Mouse (Mus musculus) cerebellum, postnatal 25 days (tissue): ENCODE measurements around the gene Fkbp2.

Source experiments
- DNase-seq, 2 experiments: peaks; one replicate each; pipeline ENCODE4 v3.0.0; 2021; ENCODE audit warnings: mixed read lengths in 2 of 2

Fkbp2 gene

GRCm38 (mm10) chr19:6980381-6981093, at the start of gene Fkbp2:
Fkbp2 (minus strand) TSS chr19:6980501.
- peak; percentile 99 for DNase-seq

GRCm38 (mm10) chr19:7029531-7029930, 49.2 kb upstream of the Fkbp2 start:
- no peak for DNase-seq

- DNase-seq: peak; percentile 67 to 81
Observed at GRCm38 (mm10) chr19:7020224-7020641, 39.9 kb upstream of the Fkbp2 start.

GRCm38 (mm10) chr19:7019191-7019590, 38.9 kb upstream of the Fkbp2 start, which contains the start of gene Fermt3:
Fermt3 (minus strand) TSS chr19:7019469.
- no peak for DNase-seq

- no peak for DNase-seq
Observed at GRCm38 (mm10) chr19:7018546-7018945, 38.2 kb upstream of the Fkbp2 start.

GRCm38 (mm10) chr19:7017541-7018457, 37.5 kb upstream of the Fkbp2 start:
- DNase-seq: no peak

GRCm38 (mm10) chr19:7014481-7015135, 34.3 kb upstream of the Fkbp2 start:
- DNase-seq: no peak

- DNase-seq: no peak
Observed at GRCm38 (mm10) chr19:7013984-7014383, 33.7 kb upstream of the Fkbp2 start.

- DNase-seq: no peak
Observed at GRCm38 (mm10) chr19:7012426-7012825, 32.1 kb upstream of the Fkbp2 start.

GRCm38 (mm10) chr19:7006892-7007593, 26.7 kb upstream of the Fkbp2 start:
- DNase-seq: no peak

- peak in 1 of 2 experiments; percentile 23 for DNase-seq
Observed at GRCm38 (mm10) chr19:6999360-7000063, 19.2 kb upstream of the Fkbp2 start.

GRCm38 (mm10) chr19:6997721-6998290, 17.5 kb upstream of the Fkbp2 start:
- DNase-seq: no peak

GRCm38 (mm10) chr19:6996006-6996405, 15.7 kb upstream of the Fkbp2 start, which contains the start of the genes Nudt22 and Trpt1:
Nudt22 (minus strand) TSS chr19:6996117.
Trpt1 (plus strand) TSS chr19:6996131.
- DNase-seq: peak; percentile 88 to 91

- DNase-seq: peak; percentile 66 to 76
Observed at GRCm38 (mm10) chr19:6995255-6995991, 15.1 kb upstream of the Fkbp2 start.

- peak in 1 of 2 experiments; percentile 21 for DNase-seq
Observed at GRCm38 (mm10) chr19:6994489-6994888, 14.2 kb upstream of the Fkbp2 start.

- no peak for DNase-seq
Observed at GRCm38 (mm10) chr19:6994002-6994401, 13.7 kb upstream of the Fkbp2 start.

- DNase-seq: no peak
Observed at GRCm38 (mm10) chr19:6993011-6993770, 12.9 kb upstream of the Fkbp2 start.

- DNase-seq: peak; percentile 92 to 96
Observed at GRCm38 (mm10) chr19:6992011-6992858, 11.9 kb upstream of the Fkbp2 start, which contains the start of gene Dnajc4. Dnajc4 (minus strand) TSS chr19:6992572.

GRCm38 (mm10) chr19:6991166-6991565, 10.9 kb upstream of the Fkbp2 start:
- DNase-seq: peak in 1 of 2 experiments; percentile 18
